Mouse (Mus musculus): Measurements from ENCODE around the gene Slc9a9.

- TF ChIP-seq CTCF (IDR thresholded peaks at IDR 0.05; ENCODE audit: control insufficient read depth, insufficient read depth, insufficient read length) (no peak), CEBPB (IDR thresholded peaks at IDR 0.05; ENCODE audit: low read depth) (no peak), MYOD1 (IDR thresholded peaks at IDR 0.05; ENCODE audit: control insufficient read depth, insufficient read length, low read depth) (no peak), USF1 (IDR thresholded peaks at IDR 0.05; ENCODE audit: low read depth) (no peak), FOSL1 (IDR thresholded peaks at IDR 0.05; ENCODE audit: insufficient read depth, low read length, poor library complexity, severe bottlenecking) (no peak), MYOG (IDR thresholded peaks at IDR 0.05; ENCODE audit: control insufficient read depth, extremely low read depth, insufficient read length) (no peak), MAX (IDR thresholded peaks at IDR 0.05) (no peak)
These were observed 212.8 kb downstream of the Slc9a9 start for GRCm38 (mm10) chr9:94882517-94882916.

Data from C2C12 (cell line).